Mouse (Mus musculus): ENCODE measurements around the gene Serpinc1.
"Not testable (repeated sequence)": the region's sequence is repeated elsewhere in the genome, so short reads cannot be mapped to it uniquely, and the experiment has no call there.

The Serpinc1 gene

GRCm38 (mm10) chr1:160978071-160978735 lies at the start of gene Serpinc1:
TSS of gene Serpinc1 (plus strand) at chr1:160978585.
- no peak for DNase-seq (ENCODE audit: low read depth, low spot score)

DNA sequence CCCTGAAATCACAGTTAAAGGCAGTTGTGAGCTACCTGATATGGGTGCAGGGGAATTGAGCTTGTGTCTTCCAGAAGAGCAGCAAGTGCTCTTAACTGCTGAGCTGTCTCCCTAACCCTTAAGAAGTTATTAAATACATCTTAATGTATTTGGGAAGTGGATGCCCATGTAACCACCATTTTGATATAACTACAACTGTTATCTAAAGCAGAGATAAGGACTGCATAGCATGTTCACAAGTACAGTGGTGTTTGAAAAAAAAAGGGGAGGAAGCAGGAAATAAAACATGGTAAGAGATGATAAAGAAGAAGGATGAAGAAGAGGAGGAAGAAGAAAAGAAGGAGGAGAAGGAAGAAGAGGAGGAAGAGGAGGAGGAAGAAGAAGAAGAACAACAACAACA lies 47.1 kb upstream of the Serpinc1 start:
- DNase-seq (ENCODE audit: low read depth, low spot score) = no peak

DNA sequence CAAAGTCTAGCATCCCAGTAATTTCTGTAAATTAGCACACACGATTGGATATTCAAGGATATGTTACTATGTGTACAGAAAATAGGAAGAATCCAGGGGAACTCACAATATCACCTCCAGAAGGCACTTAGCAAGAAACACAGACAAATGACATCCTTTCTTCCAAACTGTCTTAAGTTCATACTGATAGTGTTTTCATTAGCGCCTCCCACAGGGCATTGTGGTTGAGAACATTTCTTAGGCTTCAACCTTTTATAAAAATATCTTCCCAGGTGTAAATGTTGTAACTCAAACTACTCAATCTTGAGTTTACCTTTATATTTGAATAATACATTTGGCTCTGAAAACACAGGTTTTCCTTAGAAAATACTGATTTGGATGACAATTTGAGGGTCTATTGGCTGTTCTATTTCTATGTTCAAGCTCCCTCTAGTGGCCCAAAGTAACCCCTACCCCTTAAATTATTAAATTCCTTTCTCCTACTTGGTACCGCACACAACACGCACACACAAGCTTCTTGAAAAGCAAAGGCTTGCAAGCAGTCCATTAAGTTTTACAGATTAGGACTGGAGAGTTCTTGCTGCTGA lies 44.4 kb upstream of the Serpinc1 start:
- DNase-seq (ENCODE audit: low read depth, low spot score) = peak; percentile 57

- DNase-seq (ENCODE audit: low read depth, low spot score) = peak; percentile 51
Observed at GRCm38 (mm10) chr1:160935551-160935950, 42.8 kb upstream of the Serpinc1 start.

DNA sequence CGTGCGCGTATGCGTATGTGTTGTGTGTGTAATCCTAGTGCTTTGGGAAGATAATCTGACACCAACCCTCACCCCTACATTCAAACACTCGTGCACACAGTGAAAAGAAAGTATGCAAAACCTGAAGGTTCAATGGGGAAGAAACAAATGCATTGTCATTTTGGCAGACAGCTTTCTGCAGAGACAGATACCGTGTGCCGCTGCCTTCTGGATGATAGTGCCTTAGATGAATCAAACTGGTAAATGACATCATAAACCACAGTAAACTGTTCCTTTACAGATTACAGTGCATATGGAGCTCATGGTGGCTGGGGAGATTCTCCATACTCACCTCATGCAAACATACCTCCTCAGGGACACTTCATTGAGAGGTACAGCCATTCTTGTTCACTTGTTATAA lies 15.2 kb upstream of the Serpinc1 start:
- DNase-seq (ENCODE audit: low read depth, low spot score) = no peak

DNA sequence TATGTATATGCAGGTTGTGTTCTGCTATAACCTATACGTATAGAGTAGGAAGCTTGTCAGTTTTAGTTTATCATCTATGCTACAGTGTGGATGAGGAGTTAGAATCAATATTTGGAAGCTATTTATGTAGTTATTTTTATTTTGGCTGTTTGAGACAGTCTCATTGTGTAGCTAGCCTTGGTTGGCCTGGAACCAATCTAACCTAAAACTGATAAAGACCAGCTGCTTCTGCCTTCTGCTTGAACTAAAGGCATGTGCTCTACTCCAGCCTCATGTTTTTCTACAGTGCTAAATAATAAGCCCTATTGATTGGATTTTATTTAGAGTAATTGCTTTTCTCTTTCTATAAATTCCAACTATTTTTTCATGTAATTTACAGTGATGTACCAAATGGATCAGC lies 11.1 kb upstream of the Serpinc1 start:
- peak; percentile 57 for DNase-seq (ENCODE audit: low read depth, low spot score)

DNA sequence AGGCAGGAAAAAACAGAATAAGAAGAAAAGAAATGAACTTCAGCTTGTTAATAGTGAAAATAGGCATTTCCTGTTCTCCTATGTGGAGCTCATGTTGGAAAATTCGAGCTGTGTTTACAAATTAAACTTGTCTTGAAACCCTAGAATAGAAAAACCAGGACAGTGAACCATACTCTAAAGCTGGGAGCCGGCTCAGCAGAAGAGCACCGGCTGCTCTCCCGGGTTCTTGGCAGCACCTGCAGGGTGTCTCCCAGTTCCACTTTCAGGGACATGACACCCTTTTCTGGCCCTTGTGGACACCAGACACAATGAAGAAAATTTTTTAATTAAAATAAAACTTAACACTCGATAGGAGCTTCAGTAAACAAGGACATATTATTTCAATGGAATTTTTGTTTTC lies 9.7 kb upstream of the Serpinc1 start:
- peak; percentile 46 for DNase-seq (ENCODE audit: low read depth, low spot score)

GRCm38 (mm10) chr1:160980021-160980420 lies 1.6 kb downstream of the Serpinc1 start:
- DNase-seq (ENCODE audit: low read depth, low spot score) = no peak

DNA sequence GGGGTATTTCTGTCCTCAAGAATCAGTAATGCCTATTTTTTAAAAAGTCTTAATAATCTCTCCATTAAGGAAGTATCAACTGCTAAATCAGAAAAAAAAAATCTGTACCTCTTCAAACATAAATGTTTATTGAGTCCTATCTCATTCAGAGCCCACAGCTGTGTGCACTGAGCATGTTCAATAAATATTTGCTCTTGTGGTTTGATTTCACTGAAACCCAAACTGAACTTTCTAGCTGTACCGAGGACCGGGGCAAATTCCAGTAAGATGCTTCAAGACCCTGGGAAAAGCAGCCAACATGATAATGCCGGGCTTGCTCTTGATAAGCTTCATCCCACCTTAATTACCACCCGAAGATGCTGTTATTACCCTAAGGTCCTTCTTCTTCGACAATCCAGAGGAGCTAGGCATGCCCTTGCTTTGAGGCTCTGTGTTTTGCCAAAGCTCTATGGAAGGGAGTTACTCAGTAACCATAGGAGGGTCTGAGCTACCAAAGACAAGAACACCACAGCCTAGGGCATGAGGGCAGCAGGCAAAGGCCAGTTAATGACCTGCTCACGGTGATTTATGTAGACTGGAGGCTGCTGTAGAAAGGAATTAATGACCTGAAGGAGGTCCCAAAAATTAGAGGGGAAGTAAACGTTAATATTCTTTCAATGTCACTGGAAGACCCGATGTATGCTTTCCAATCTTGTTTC lies 2.3 kb downstream of the Serpinc1 start:
- no peak for DNase-seq (ENCODE audit: low read depth, low spot score)

- no peak for DNase-seq (ENCODE audit: low read depth, low spot score)
Observed at GRCm38 (mm10) chr1:160981337-160981736, 3.0 kb downstream of the Serpinc1 start.

DNA sequence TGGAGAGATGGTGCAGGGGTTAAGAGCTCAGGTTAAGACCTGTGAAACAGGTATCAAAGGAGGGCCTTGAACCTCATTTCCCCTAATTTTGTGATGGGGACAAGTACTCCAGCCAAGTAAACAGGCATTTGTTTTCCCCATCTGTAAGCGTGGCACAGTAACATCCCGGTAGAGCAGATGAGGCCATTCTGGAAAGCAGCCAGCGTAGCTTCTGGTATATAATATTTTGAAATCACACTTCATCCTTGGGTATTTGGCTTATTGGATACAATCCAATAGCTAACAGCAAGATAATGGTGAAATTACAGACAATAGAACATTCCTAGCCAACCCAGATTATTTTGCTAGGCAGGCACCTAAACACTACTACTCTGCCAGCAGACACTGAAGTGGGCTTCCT lies 4.5 kb downstream of the Serpinc1 start:
- DNase-seq (ENCODE audit: low read depth, low spot score) = no peak

DNA sequence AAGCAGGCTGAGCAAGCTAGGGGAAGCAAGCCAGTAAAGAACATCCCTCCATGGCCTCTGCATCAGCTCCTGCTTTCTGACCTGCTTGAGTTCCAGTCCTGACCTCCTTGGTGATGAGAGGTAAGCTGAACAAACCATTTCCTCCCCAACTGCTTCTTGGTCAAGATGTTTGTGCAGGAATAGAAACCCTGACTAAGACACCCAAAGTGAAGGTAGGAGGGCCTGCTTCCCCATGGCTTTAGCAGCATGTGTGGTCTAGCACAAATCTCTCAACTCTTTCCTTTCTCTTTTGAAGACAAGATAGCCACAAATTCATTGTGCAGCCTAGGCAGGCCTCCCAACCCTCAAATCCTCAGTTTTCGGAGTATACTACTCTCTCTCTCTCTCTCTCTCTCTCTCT lies 6.3 kb downstream of the Serpinc1 start:
- DNase-seq (ENCODE audit: low read depth, low spot score) = not testable (repeated sequence)

DNA sequence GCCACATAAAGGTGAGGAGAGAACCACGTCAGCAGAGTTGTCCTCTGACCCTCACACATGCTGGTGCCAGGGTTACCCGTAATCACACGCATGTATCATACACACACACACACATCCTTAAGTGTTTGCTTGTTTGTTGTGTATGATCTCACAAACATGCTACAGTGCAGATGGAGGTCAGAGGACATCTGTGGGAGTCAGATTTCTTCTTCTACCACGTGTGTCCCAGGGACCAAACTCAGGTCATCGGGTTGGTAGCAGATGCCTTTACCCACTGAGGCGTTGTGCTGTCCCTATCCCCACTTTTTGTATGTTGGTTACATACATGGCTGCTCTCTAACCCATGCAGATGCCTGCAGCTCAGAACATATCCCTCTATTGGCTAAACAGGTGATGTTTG lies 7.1 kb downstream of the Serpinc1 start:
- no peak for DNase-seq (ENCODE audit: low read depth, low spot score)

DNA sequence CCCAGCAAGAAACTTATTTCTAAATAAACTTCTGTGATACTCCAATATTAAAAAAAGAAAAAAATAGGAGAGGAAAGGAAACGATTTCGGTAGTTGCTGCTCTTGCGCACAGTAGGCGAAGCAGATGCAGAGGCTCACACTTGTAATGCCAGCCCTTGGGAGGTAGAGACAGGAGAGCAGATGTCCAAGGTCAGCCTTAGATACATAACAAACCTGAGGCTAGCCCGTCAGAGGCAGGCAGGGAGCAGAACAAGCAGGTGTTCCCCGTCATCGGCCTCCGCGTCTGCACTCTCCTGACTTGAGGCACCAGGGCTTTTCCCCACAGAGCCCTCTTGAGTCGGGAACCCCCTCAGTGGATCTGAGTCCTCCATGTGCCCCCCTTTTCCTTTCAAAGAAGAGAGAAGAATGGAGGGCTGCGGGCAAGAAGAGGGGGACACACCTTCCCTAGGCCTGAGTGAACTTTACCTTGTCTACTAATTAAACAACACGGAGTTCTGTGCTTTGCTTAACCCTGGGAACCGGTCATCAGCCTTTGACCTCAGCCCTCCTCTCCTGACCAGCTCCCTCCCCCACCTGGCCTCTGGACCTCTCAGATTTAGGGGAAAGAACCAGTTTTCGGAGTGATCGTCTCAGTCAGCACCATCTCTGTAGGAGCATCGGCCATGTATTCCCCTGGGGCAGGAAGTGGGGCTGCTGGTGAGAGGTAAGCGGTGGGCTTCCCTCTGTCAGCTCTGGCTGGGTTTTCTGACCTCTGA lies 8.7 kb downstream of the Serpinc1 start:
- no peak for DNase-seq (ENCODE audit: low read depth, low spot score)

DNA sequence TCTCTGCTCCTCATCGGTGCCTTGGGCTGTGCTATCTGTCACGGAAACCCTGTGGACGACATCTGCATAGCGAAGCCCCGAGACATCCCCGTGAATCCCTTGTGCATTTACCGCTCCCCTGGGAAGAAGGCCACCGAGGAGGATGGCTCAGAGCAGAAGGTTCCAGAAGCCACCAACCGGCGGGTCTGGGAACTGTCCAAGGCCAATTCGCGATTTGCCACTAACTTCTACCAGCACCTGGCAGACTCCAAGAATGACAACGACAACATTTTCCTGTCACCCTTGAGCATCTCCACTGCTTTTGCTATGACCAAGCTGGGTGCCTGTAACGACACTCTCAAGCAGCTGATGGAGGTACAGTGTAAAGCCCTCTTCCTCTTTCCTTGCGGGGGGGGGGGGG lies 11.0 kb downstream of the Serpinc1 start:
- no peak for DNase-seq (ENCODE audit: low read depth, low spot score)

GRCm38 (mm10) chr1:160993851-160994250 lies 15.5 kb downstream of the Serpinc1 start:
- no peak for DNase-seq (ENCODE audit: low read depth, low spot score)

- no peak for DNase-seq (ENCODE audit: low read depth, low spot score)
Observed at GRCm38 (mm10) chr1:161004942-161005341, 26.6 kb downstream of the Serpinc1 start.

- DNase-seq (ENCODE audit: low read depth, low spot score) = no peak
Observed at GRCm38 (mm10) chr1:161005526-161005925, 27.1 kb downstream of the Serpinc1 start.

DNA sequence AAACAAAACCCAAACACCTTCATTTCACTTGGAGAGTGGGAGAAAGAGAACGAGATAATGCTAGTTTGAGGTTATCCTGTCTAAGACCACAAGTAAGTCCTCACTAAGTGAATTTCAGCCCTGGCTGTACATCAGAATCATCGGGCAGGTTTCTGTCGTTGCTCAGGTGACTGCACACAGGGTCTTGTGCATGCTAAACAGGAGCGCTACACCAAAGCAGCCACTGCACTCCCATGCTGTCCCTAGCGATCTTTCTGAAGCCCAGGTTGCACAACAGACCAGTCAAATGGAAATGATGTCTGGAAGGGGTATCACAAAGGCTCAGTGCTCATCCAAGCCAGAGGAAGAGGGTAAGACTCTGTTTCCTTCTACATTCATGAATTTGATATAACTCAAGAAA lies 28.1 kb downstream of the Serpinc1 start:
- no peak for DNase-seq (ENCODE audit: low read depth, low spot score)

GRCm38 (mm10) chr1:161008038-161008437 lies 29.7 kb downstream of the Serpinc1 start:
- DNase-seq (ENCODE audit: low read depth, low spot score) = no peak

DNA sequence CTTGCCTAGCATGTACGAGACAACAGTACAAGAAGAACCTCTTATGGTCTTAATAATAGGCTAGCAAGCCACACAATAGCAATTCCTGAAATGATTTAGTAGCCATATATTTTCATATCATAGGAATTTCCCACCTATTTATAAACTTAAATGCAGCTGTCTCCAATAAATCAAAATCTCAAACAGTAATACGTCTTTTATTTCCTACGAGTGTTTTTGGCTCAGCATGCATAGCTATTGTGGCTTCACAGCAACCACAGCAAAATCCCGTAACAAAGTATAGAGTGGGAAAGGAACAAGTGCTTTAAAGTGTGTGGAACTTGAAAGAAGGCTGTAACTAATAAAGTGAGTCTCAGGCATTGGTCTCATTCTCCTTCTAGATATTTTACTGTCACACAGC lies 32.1 kb downstream of the Serpinc1 start:
- DNase-seq (ENCODE audit: low read depth, low spot score) = no peak

GRCm38 (mm10) chr1:161016378-161016777 lies 38.0 kb downstream of the Serpinc1 start:
- no peak for DNase-seq (ENCODE audit: low read depth, low spot score)
